Mouse (Mus musculus) CH12.LX (cell line): ENCODE data around the gene Fam163b. TPM values are rescaled to one million over a fixed set of nuclear protein-coding genes. Genes with fewer than 3 reads are reported as not detected.

ENCODE experiments used
- DNase-seq: peaks from one replicate; pipeline ENCODE4 v3.0.0-alpha.2; 2013; ENCODE audit errors: extremely low read depth
- H3K27ac ChIP-seq: 2 replicates; pipeline ENCODE4 v1.5.1; 2012; ENCODE audit warnings: low read depth, mild to moderate bottlenecking, control low read depth, moderate library complexity; ENCODE audit not compliant: insufficient read depth
- H3K27me3 ChIP-seq: replicated peaks from 2 replicates; pipeline ENCODE3; 2012; ENCODE audit warnings: inconsistent platforms
- H3K36me3 ChIP-seq, 2 experiments: replicated peaks in 1 of 2; 2 replicates each; pipeline versions ENCODE3 to v1.6.1; 2012; ENCODE audit warnings: inconsistent platforms in 1 of 2, low read length in 1 of 2, mild to moderate bottlenecking in 1 of 2, mixed read lengths in 1 of 2, moderate library complexity in 1 of 2; ENCODE audit not compliant: control insufficient read depth in 1 of 2, insufficient read depth in 1 of 2
- H3K4me1 ChIP-seq, 2 experiments: 2 replicates each; pipeline ENCODE4 v1.6.1; 2012; ENCODE audit warnings: inconsistent platforms in 1 of 2, moderate library complexity in 1 of 2; ENCODE audit not compliant: insufficient read depth in 2 of 2, control insufficient read depth in 1 of 2
- H3K4me2 ChIP-seq: 2 replicates; pipeline ENCODE4 v1.6.1; 2012; ENCODE audit warnings: low read depth, mild to moderate bottlenecking, control low read depth; ENCODE audit not compliant: poor library complexity, insufficient read depth, severe bottlenecking
- H3K4me3 ChIP-seq, 3 experiments: fragments of 150-350 bp in 1 of 3; sonication (generic) in 1 of 3; replicated peaks in 1 of 3; 2 replicates each; pipeline versions ENCODE3 to v1.5.1; 2011 to 2012; ENCODE audit warnings: low read depth in 2 of 3, low read length in 2 of 3, mild to moderate bottlenecking in 2 of 3, moderate library complexity in 2 of 3, control low read depth in 1 of 3, improper control_type of control experiment in 1 of 3, inconsistent platforms in 1 of 3, mixed read lengths in 1 of 3; ENCODE audit not compliant: poor library complexity in 1 of 3
- H3K79me2 ChIP-seq: replicated peaks from 2 replicates; pipeline ENCODE4 v1.6.1; 2012; ENCODE audit warnings: mild to moderate bottlenecking, moderate library complexity; ENCODE audit not compliant: control insufficient read depth, poor library complexity, insufficient read depth, severe bottlenecking; ENCODE audit errors: extremely low read depth
- H3K9ac ChIP-seq: 2 replicates; pipeline ENCODE4 v1.6.1; 2012; ENCODE audit warnings: low read depth, mild to moderate bottlenecking, control low read depth, moderate library complexity; ENCODE audit not compliant: insufficient read depth
- H3K9me3 ChIP-seq: replicated peaks from 2 replicates; pipeline ENCODE3; 2012; ENCODE audit warnings: low read length, inconsistent platforms, mixed read lengths
- BHLHE40 ChIP-seq: IDR thresholded peaks from 2 replicates; pipeline ENCODE4 v1.6.1; 2011; ENCODE audit warnings: mild to moderate bottlenecking, low read depth, low read length, improper control_type of control experiment
- CHD1 ChIP-seq: IDR thresholded peaks from 2 replicates; pipeline ENCODE4 v1.6.1; 2012; ENCODE audit warnings: low read depth, low read length, improper control_type of control experiment, inconsistent platforms
- CHD2 ChIP-seq: IDR thresholded peaks from 2 replicates; pipeline ENCODE4 v1.6.1; 2011; ENCODE audit warnings: low read length, improper control_type of control experiment
- CTCF ChIP-seq, 2 experiments: IDR thresholded peaks in 1 of 2; conservative IDR thresholded peaks in 1 of 2; 2 replicates each; pipeline ENCODE4 v1.5.1; 2011 to 2012; ENCODE audit warnings: low read depth in 2 of 2, low read length in 2 of 2, improper control_type of control experiment in 1 of 2, inconsistent platforms in 1 of 2, mild to moderate bottlenecking in 1 of 2, moderate library complexity in 1 of 2
- E2F4 ChIP-seq: IDR thresholded peaks from 2 replicates; pipeline ENCODE4 v1.6.1; 2011; ENCODE audit warnings: low read depth, low read length, improper control_type of control experiment; ENCODE audit not compliant: insufficient replicate concordance
- IRF4 ChIP-seq: IDR thresholded peaks from 2 replicates; pipeline ENCODE4 v1.6.1; 2014; ENCODE audit warnings: low read depth, mild to moderate bottlenecking, inconsistent platforms, low read length, improper control_type of control experiment
- JUN ChIP-seq: IDR thresholded peaks from 2 replicates; pipeline ENCODE4 v1.6.1; 2011; ENCODE audit warnings: low read depth, mild to moderate bottlenecking, low read length, improper control_type of control experiment, moderate library complexity; ENCODE audit not compliant: insufficient read depth
- JUND ChIP-seq: conservative IDR thresholded peaks from 2 replicates; pipeline ENCODE4 v1.6.1; 2011; ENCODE audit warnings: low read depth, low read length, improper control_type of control experiment
- KAT2A ChIP-seq: IDR thresholded peaks from 2 replicates; pipeline ENCODE4 v1.6.1; 2012; ENCODE audit warnings: low read length, improper control_type of control experiment, inconsistent platforms; ENCODE audit not compliant: insufficient replicate concordance
- MAFK ChIP-seq: IDR thresholded peaks from 2 replicates; pipeline ENCODE4 v1.6.1; 2011; ENCODE audit warnings: low read length, improper control_type of control experiment; ENCODE audit not compliant: insufficient replicate concordance
- MAX ChIP-seq: IDR thresholded peaks from 2 replicates; pipeline ENCODE4 v1.6.1; 2011; ENCODE audit warnings: low read length, improper control_type of control experiment
- MXI1 ChIP-seq: IDR thresholded peaks from 2 replicates; pipeline ENCODE4 v1.6.1; 2011; ENCODE audit warnings: mild to moderate bottlenecking, low read depth, low read length, improper control_type of control experiment
- MYC ChIP-seq: IDR thresholded peaks from 2 replicates; pipeline ENCODE4 v1.6.1; 2011; ENCODE audit warnings: low read depth, mild to moderate bottlenecking, improper control_type of control experiment, low read length
- NELFE ChIP-seq: IDR thresholded peaks from 2 replicates; pipeline ENCODE4 v1.6.1; 2011; ENCODE audit warnings: low read depth, low read length, improper control_type of control experiment
- NRF1 ChIP-seq: IDR thresholded peaks from 2 replicates; pipeline ENCODE4 v1.6.1; 2014; ENCODE audit warnings: low read depth, mild to moderate bottlenecking, inconsistent platforms, low read length, improper control_type of control experiment, moderate library complexity
- PAX5 ChIP-seq: IDR thresholded peaks from 2 replicates; pipeline ENCODE4 v1.6.1; 2012; ENCODE audit warnings: low read length, inconsistent platforms, mixed read lengths
- POLR2A ChIP-seq: IDR thresholded peaks from 2 replicates; pipeline ENCODE4 v1.6.1; 2011; ENCODE audit warnings: low read depth, mild to moderate bottlenecking, improper control_type of control experiment, low read length
- POLR2AphosphoS2 ChIP-seq: IDR thresholded peaks from 2 replicates; pipeline ENCODE4 v1.6.1; 2011; ENCODE audit warnings: low read depth, low read length, improper control_type of control experiment
- RAD21 ChIP-seq: IDR thresholded peaks from 2 replicates; pipeline ENCODE4 v1.6.1; 2011; ENCODE audit warnings: low read depth, mild to moderate bottlenecking, low read length, improper control_type of control experiment, moderate library complexity
- RCOR1 ChIP-seq: conservative IDR thresholded peaks from 2 replicates; pipeline ENCODE4 v1.6.1; 2012; ENCODE audit warnings: low read depth, mild to moderate bottlenecking, inconsistent platforms, low read length, improper control_type of control experiment
- SIN3A ChIP-seq: IDR thresholded peaks from 2 replicates; pipeline ENCODE4 v1.6.1; 2012; ENCODE audit warnings: low read length, improper control_type of control experiment, inconsistent platforms
- SMC3 ChIP-seq: IDR thresholded peaks from 2 replicates; pipeline ENCODE4 v1.6.1; 2011; ENCODE audit warnings: low read depth, low read length, improper control_type of control experiment
- TCF12 ChIP-seq: IDR thresholded peaks from 2 replicates; pipeline ENCODE4 v1.6.1; 2014; ENCODE audit warnings: low read depth, mild to moderate bottlenecking, inconsistent platforms, low read length, improper control_type of control experiment
- UBTF ChIP-seq: IDR thresholded peaks from 2 replicates; pipeline ENCODE4 v1.6.1; 2012; ENCODE audit warnings: low read depth, mild to moderate bottlenecking, inconsistent platforms, low read length, improper control_type of control experiment, moderate library complexity
- USF1 ChIP-seq: IDR thresholded peaks from 2 replicates; pipeline ENCODE4 v1.6.1; 2014; ENCODE audit warnings: low read depth, mild to moderate bottlenecking, inconsistent platforms, low read length, improper control_type of control experiment
- ZC3H11A ChIP-seq: IDR thresholded peaks from 2 replicates; pipeline ENCODE4 v1.6.1; 2012; ENCODE audit warnings: low read depth, mild to moderate bottlenecking, inconsistent platforms, low read length, improper control_type of control experiment
- ZKSCAN1 ChIP-seq: IDR thresholded peaks from 2 replicates; pipeline ENCODE4 v1.6.1; 2012; ENCODE audit warnings: low read depth, inconsistent platforms, low read length, improper control_type of control experiment, borderline replicate concordance
- ZMIZ1 ChIP-seq: IDR thresholded peaks from 2 replicates; pipeline ENCODE4 v1.6.1; 2012; ENCODE audit warnings: low read depth, mild to moderate bottlenecking, inconsistent platforms, low read length, improper control_type of control experiment
- ZNF384 ChIP-seq: IDR thresholded peaks from 2 replicates; pipeline ENCODE4 v1.6.1; 2012; ENCODE audit warnings: low read depth, low read length, improper control_type of control experiment, inconsistent platforms
- dilution Hi-C: fragments of 300-500 bp; cut with MboI; formaldehyde crosslinking; loops from 2 replicates; pipeline ENCODE4 v1.14.3; 2020; ENCODE audit warnings: low sequenced_read_pairs; ENCODE audit not compliant: extremely low pct_unique_long_range_greater_than_20kb, extremely low pct_ligation_motif_present
- in situ Hi-C: fragments of 300-500 bp; cut with MboI; formaldehyde crosslinking; loops from 3 replicates; pipeline ENCODE4 v1.14.3; 2019; ENCODE audit warnings: low sequenced_read_pairs, low pct_ligation_motif_present, low pct_unique_long_range_greater_than_20kb, mixed read lengths
- polyA plus RNA-seq: library from polyadenylated mRNA; unstranded; fragments of >175 nt; gene quantifications from 2 replicates; pipeline ENCODE4 v1.2.1, GENCODE M21; 2012; ENCODE audit warnings: low read depth; ENCODE audit not compliant: insufficient read length
- total RNA-seq, 2 experiments: library from RNA; depleted of rRNA; stranded (reverse); fragments of 300-350 nt in 1 of 2; fragments of >200 nt in 1 of 2; gene quantifications; 2 replicates each; pipeline ENCODE4 v1.2.3; 2012 to 2014

The Fam163b gene
- total and polyA plus RNA-seq, 3 experiments: not detected

DNA sequence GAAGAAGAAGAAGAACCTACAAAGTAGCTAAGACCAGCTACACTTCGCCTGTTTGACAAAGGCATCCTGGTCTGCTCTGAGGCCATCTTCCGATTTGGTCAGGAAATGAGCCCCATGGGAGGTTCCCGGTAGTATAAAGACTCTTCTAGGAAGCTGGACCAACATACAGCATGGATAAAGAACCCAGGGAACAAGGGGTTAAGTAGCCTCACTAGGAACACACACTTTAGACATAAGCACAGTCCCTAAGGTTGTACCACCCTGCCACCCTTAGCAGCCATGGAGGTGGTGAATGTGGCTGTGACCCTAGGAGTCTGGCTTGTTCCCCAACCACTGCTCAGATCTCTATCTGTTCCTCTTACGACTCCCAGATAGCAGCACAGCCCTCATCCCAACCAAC, 3.9 kb downstream of the Fam163b start:
- TF ChIP-seq MAFK (no peak), MYC (no peak), TCF12 (no peak), MXI1 (no peak), POLR2A (no peak), CHD2 (no peak), JUND (no peak), NRF1 (no peak), NELFE (no peak), ZMIZ1 (no peak), CTCF (conservative IDR thresholded peaks at IDR 0.05 in 1 of 2, IDR thresholded peaks at IDR 0.05 in 1 of 2; ENCODE audit: low read depth in 2 of 2, low read length in 2 of 2) (no peak), ZKSCAN1 (no peak), ZNF384 (no peak), JUN (no peak), E2F4 (no peak), RCOR1 (no peak), MAX (no peak), PAX5 (no peak)
- Histone ChIP-seq H3K27ac (no peak overlapping the region), H3K79me2 (no peaks in the 10 kb centered on the region), H3K27me3 (peaks cover 87% of the 10 kb centered on the region), H3K4me3 (no peak overlapping the region), H3K4me1 (no peaks in the 10 kb centered on the region), H3K36me3 (no peaks in the 10 kb centered on the region), H3K9me3 (no peaks in the 10 kb centered on the region), H3K9ac (no peak overlapping the region), H3K4me2 (no peak overlapping the region)
- no peak for DNase-seq
- dilution Hi-C loops: no loop called here
- in situ Hi-C loops: no loop called here

DNA sequence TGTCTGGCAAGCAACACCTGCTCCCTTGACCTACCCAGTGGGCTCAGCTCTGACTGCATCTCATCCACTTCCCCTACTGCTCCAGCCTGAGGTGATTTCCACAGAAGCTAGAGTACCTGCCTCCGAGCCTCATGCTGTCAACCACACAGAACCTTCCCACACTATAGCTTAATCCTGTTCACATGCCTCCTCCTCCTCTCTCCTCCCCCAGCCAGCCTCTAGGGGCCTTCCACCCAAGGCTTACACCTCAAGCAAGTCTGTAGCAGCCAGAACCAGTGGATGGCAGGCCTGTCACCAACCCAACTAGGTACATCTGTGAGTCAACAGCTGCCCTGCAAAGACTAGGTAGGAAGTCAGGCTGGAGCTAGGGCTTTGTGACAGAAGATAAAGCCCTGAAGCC, 5.5 kb downstream of the Fam163b start:
- in situ Hi-C loops (no loop called here), dilution Hi-C loops (no loop called here)
- Histone ChIP-seq H3K27ac (no peak overlapping the region), H3K27me3 (peaks cover 79% of the 10 kb centered on the region), H3K4me2 (no peak overlapping the region), H3K4me1 (no peaks in the 10 kb centered on the region), H3K9ac (no peak overlapping the region), H3K9me3 (no peaks in the 10 kb centered on the region), H3K36me3 (no peaks in the 10 kb centered on the region), H3K79me2 (no peaks in the 10 kb centered on the region), H3K4me3 (no peak overlapping the region)
- DNase-seq: no peak
- TF ChIP-seq UBTF (no peak), SIN3A (no peak), USF1 (no peak), ZC3H11A (no peak), NELFE (no peak), BHLHE40 (no peak), SMC3 (no peak), KAT2A (no peak), IRF4 (no peak), POLR2AphosphoS2 (no peak), MXI1 (no peak), RCOR1 (no peak), CHD1 (no peak), RAD21 (no peak), CHD2 (no peak), MAX (no peak)
- TF ChIP-seq, all 38 proteins: peak for 0
